Mouse (Mus musculus): ENCODE measurements around the gene Wdr24. TPM values are rescaled to one million over a fixed set of nuclear protein-coding genes. Genes with fewer than 3 reads are reported as not detected.
A peak's percentile ranks its signal among the peaks of the same experiment; 100 is the strongest.

The Wdr24 gene
- 25.4 and 27.7 TPM in 2 replicates for polyA plus RNA-seq (2015; fragmentation: Nextera tagmentation; extraction: Ambion mirVana)

GRCm38 (mm10) chr17:25823452-25823851, at the start of gene Wdr24:
Gene Wdr24, plus strand, starts transcription at chr17:25823627.
- WGBS, result under 1% methylated on average over 18 of the region's 18 CpGs
- peaks cover 28% of the 10 kb centered on the region for H3K4me1 ChIP-seq (replicated peaks)
- H3K9me3 ChIP-seq, result no peaks in the 10 kb centered on the region
- peak within 1 kb of the TSS; percentile 57; the same call in 1 of the 2 replicates for H3K27ac ChIP-seq
- peaks cover 20% of the 10 kb centered on the region for H3K27me3 ChIP-seq (replicated peaks)
- peak; percentile 71 for ATAC-seq
- H3K36me3 ChIP-seq, result peaks cover 5% of the 10 kb centered on the region; the same call in 1 of the 2 replicates
- peak within 1 kb of the TSS; percentile 86 for H3K4me2 ChIP-seq (replicated peaks)
- peak within 1 kb of the TSS; percentile 61 for H3K4me3 ChIP-seq (replicated peaks)
- H3K9ac ChIP-seq, result peak within 1 kb of the TSS; percentile 59

- H3K36me3 ChIP-seq, result peaks cover 8% of the 10 kb centered on the region; the same call in 1 of the 2 replicates
- H3K4me2 ChIP-seq (replicated peaks), result no peak overlapping the region
- peaks cover 7% of the 10 kb centered on the region for H3K4me1 ChIP-seq (replicated peaks)
- H3K27ac ChIP-seq, result no peak overlapping the region
- no peak for ATAC-seq
- no peak overlapping the region for H3K4me3 ChIP-seq (replicated peaks)
- H3K9ac ChIP-seq, result no peak overlapping the region
- no peaks in the 10 kb centered on the region for H3K27me3 ChIP-seq (replicated peaks)
- 77% methylated on average over 10 of the region's 10 CpGs for WGBS
- H3K9me3 ChIP-seq, result no peaks in the 10 kb centered on the region
Measured at GRCm38 (mm10) chr17:25775318-25776062, 47.9 kb upstream of the Wdr24 start.

GRCm38 (mm10) chr17:25777948-25778347, 45.5 kb upstream of the Wdr24 start:
- H3K4me2 ChIP-seq (replicated peaks), result no peak overlapping the region
- H3K4me1 ChIP-seq (replicated peaks), result peaks cover 9% of the 10 kb centered on the region
- no peaks in the 10 kb centered on the region for H3K27me3 ChIP-seq (replicated peaks)
- no peaks in the 10 kb centered on the region for H3K9me3 ChIP-seq
- no peak overlapping the region for H3K9ac ChIP-seq
- peaks cover 22% of the 10 kb centered on the region for H3K36me3 ChIP-seq
- 95% methylated on average over 5 of the region's 5 CpGs for WGBS
- no peak for ATAC-seq
- no peak overlapping the region for H3K4me3 ChIP-seq (replicated peaks)
- H3K27ac ChIP-seq, result no peak overlapping the region

DNA sequence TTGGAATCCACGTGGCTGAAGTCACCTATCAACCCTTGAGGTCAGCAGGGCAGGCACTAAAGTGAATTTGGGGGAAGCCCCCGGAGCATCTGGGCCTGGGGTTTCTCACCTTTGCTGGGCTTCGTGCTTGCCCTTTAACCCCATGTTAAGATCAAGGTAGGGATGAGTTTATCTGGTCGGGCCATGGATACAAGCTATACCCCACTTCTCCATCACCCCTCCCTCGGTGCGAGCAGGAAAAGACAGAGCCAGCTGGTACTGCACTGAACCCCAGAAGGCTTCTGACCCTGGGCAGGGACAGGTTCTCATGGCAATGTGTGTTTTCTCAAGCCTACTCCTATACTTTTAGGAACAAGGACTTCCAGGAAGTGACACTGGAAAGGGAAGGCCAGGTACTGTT, 42.1 kb upstream of the Wdr24 start:
- H3K9me3 ChIP-seq, result no peaks in the 10 kb centered on the region
- H3K27ac ChIP-seq, result no peak overlapping the region
- H3K4me1 ChIP-seq (replicated peaks), result peaks cover 18% of the 10 kb centered on the region
- no peak overlapping the region for H3K4me2 ChIP-seq (replicated peaks)
- no peaks in the 10 kb centered on the region for H3K27me3 ChIP-seq (replicated peaks)
- ATAC-seq, result no peak
- H3K9ac ChIP-seq, result no peak overlapping the region
- no peak overlapping the region for H3K4me3 ChIP-seq (replicated peaks)
- WGBS, result 68% methylated on average over 6 of the region's 6 CpGs
- peaks cover 28% of the 10 kb centered on the region for H3K36me3 ChIP-seq

DNA sequence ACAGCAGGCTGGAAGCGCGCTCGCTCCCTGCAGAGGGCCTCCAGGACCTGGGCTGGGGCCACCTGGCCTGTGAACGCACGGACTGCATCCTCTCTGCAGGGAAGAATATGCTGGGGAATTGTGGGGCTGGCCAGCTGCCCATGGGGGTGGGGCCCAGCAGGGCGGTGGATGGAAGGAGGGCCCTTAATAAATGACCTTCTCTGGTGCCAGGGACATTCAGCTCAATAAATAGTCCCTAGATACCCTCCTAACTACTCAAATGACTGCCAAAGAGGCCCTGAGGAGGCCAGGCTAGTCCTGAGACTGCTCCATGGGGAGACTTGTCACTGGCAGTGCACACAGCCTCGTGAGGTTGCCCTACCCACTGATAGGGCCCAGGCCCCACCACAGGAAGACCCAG, 40.3 kb upstream of the Wdr24 start:
- peaks cover 18% of the 10 kb centered on the region for H3K4me1 ChIP-seq (replicated peaks)
- H3K27ac ChIP-seq, result no peak overlapping the region
- no peaks in the 10 kb centered on the region for H3K9me3 ChIP-seq
- H3K27me3 ChIP-seq (replicated peaks), result no peaks in the 10 kb centered on the region
- H3K9ac ChIP-seq, result peak overlapping the region; percentile 4; the same call in 1 of the 2 replicates
- H3K36me3 ChIP-seq, result peaks cover 32% of the 10 kb centered on the region
- no peak for ATAC-seq
- 75% methylated on average over 7 of the region's 7 CpGs for WGBS
- no peak overlapping the region for H3K4me3 ChIP-seq (replicated peaks)
- H3K4me2 ChIP-seq (replicated peaks), result no peak overlapping the region

DNA sequence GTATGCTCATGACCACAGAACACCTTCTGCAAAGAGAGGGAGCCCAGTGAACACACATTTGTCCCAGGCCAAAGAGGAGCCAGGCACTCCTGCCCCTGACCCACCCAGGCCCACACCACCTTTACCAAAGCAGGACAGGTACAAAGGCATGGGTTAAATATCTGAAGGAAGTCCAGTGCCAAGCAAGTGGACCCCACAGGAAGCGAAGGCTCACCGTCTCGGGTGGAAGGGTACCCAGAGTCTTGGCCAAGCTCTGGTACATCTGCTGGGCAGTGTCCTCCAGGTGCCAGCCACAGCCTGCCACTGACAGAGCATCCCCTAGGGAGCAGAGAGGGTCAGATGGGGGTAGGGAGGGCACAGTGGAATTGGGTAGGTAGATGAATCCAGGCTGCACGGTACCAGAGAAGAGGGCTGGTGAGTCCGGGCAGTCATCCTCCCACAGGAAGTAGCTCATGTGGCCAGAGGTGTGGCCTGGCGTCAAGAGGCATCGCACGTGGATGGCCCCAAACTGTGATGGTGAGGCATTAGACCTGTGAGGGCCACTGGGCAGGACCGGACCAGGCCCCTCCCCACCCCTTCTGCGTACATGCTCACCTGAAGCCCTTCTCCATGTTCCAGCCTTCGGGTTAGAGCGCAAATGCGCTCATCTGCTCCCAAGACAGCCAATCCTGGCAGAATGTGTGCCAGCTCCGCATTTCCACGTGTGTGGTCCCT, 39.4 kb upstream of the Wdr24 start:
- 67% methylated on average over 15 of the region's 15 CpGs for WGBS
- Histone ChIP-seq H3K27ac (no peak overlapping the region), H3K27me3 (replicated peaks) (no peaks in the 10 kb centered on the region), H3K9me3 (no peaks in the 10 kb centered on the region), H3K4me3 (replicated peaks) (peak overlapping the region; percentile 74), H3K4me1 (replicated peaks) (peaks cover 18% of the 10 kb centered on the region), H3K9ac (peak overlapping the region; percentile 69), H3K36me3 (peaks cover 32% of the 10 kb centered on the region), H3K4me2 (replicated peaks) (peak overlapping the region; percentile 83)
- ATAC-seq, result no peak

GRCm38 (mm10) chr17:25785281-25785745, 38.1 kb upstream of the Wdr24 start, which contains the start of gene Haghl:
Gene Haghl, minus strand, starts transcription at chr17:25785673.
- H3K4me2 ChIP-seq (replicated peaks), result peak within 1 kb of the TSS; percentile 83
- H3K4me3 ChIP-seq (replicated peaks), result peak within 1 kb of the TSS; percentile 74
- H3K27me3 ChIP-seq (replicated peaks), result no peaks in the 10 kb centered on the region
- H3K36me3 ChIP-seq, result peaks cover 34% of the 10 kb centered on the region
- peak within 1 kb of the TSS; percentile 84 for H3K27ac ChIP-seq
- under 1% methylated on average over 23 of the region's 23 CpGs for WGBS
- peak; percentile 89 for ATAC-seq
- H3K9ac ChIP-seq, result peak within 1 kb of the TSS; percentile 69
- H3K9me3 ChIP-seq, result no peaks in the 10 kb centered on the region
- peaks cover 18% of the 10 kb centered on the region for H3K4me1 ChIP-seq (replicated peaks)

DNA sequence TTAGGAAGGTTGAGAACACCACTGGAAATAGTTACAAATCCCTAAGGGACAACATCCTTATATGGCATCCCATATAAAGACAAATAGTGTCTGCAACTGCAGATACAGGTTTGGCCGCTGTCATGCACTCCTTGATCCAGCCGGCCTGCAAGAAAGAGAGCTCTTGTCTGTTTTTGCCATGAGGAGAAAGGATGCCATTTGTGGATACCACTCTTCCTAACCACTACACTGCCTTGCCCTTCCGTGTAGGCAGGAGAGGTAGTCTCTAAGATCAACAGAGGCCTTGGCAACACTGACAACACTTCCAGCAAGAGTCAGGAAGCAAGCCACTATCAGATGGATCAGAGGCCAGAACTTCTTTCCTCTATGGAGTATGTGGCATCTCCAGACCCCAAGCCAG, 37.1 kb upstream of the Wdr24 start, which contains the start of gene Ccdc78:
Gene Ccdc78 (plus strand): TSS at position 301 of the 400 bp plus-strand sequence.
- H3K36me3 ChIP-seq, result peaks cover 31% of the 10 kb centered on the region
- WGBS, result 77% methylated on average over 3 of the region's 3 CpGs

DNA sequence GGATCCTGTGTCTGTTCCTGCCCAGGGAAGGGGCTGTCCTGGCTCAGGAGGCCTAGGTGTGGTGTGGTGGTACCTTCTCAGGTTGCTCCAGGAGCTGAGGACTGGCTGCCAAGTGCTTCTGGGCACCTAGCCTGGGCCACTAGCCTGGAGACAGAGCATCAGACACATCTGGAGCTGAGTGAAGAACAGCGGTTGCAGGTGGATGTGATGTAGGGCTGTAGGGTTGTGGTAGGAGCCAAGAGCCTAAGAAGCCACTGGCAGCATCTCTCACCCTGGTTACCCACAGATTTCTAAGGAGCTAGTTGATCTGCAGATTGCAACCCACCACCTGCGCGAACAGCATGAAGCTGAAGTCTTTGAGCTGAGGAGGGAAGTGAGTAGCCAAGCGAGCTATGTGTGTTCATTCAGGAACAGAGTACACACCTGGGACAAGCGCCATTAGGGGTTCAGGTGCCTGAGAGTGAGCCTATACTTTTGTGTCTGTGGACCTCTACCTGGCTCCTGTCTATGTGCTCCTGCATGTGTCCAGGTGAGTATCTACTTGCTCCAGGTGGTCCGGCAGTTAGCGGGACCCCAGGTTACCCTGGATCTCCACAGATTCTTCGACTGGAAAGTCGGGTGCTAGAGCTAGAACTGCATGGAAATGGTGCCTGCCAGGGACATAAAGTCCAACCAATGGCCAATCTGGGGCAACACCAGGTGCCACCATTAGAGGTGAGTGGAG, 36.5 kb upstream of the Wdr24 start:
- no peaks in the 10 kb centered on the region for H3K9me3 ChIP-seq
- no peak overlapping the region for H3K4me3 ChIP-seq (replicated peaks)
- no peak overlapping the region for H3K4me2 ChIP-seq (replicated peaks)
- no peak overlapping the region for H3K9ac ChIP-seq
- no peaks in the 10 kb centered on the region for H3K27me3 ChIP-seq (replicated peaks)
- WGBS, result 89% methylated on average over 9 of the region's 9 CpGs
- peaks cover 28% of the 10 kb centered on the region for H3K4me1 ChIP-seq (replicated peaks)
- peaks cover 25% of the 10 kb centered on the region for H3K36me3 ChIP-seq
- no peak overlapping the region for H3K27ac ChIP-seq
- no peak for ATAC-seq

More for the DNA sequence above, 37.1 kb upstream of the Wdr24 start, which contains the start of gene Ccdc78:
- Histone ChIP-seq H3K27me3 (replicated peaks) (no peaks in the 10 kb centered on the region), H3K4me3 (replicated peaks) (peak within 1 kb of the TSS; percentile 74), H3K4me1 (replicated peaks) (peaks cover 25% of the 10 kb centered on the region), H3K27ac (peak within 1 kb of the TSS; percentile 84; the same call in 1 of the 2 replicates), H3K9me3 (no peaks in the 10 kb centered on the region), H3K9ac (peak within 1 kb of the TSS; percentile 69), H3K4me2 (replicated peaks) (peak within 1 kb of the TSS; percentile 83)
- ATAC-seq, result no peak

- peak overlapping the region; percentile 69 for H3K4me3 ChIP-seq (replicated peaks)
- H3K27ac ChIP-seq, result peak overlapping the region; percentile 95
- H3K36me3 ChIP-seq, result peaks cover 14% of the 10 kb centered on the region; the same call in 1 of the 2 replicates
- peaks cover 40% of the 10 kb centered on the region for H3K4me1 ChIP-seq (replicated peaks)
- peak overlapping the region; percentile 86 for H3K4me2 ChIP-seq (replicated peaks)
- no peaks in the 10 kb centered on the region for H3K27me3 ChIP-seq (replicated peaks)
- peak overlapping the region; percentile 72 for H3K9ac ChIP-seq
- 24% methylated on average over 19 of the region's 19 CpGs for WGBS
- no peaks in the 10 kb centered on the region for H3K9me3 ChIP-seq
- no peak; the same call in 1 of the 2 replicates for ATAC-seq
Measured at GRCm38 (mm10) chr17:25791320-25791842, 32.0 kb upstream of the Wdr24 start.

GRCm38 (mm10) chr17:25791843-25792527, 31.4 kb upstream of the Wdr24 start:
- Histone ChIP-seq H3K27ac (peak overlapping the region; percentile 95), H3K9ac (peak overlapping the region; percentile 72), H3K9me3 (no peaks in the 10 kb centered on the region), H3K4me3 (replicated peaks) (peak overlapping the region; percentile 69), H3K36me3 (peaks cover 14% of the 10 kb centered on the region; the same call in 1 of the 2 replicates), H3K27me3 (replicated peaks) (no peaks in the 10 kb centered on the region), H3K4me2 (replicated peaks) (peak overlapping the region; percentile 86), H3K4me1 (replicated peaks) (peaks cover 42% of the 10 kb centered on the region)
- ATAC-seq, result peak; percentile 78
- under 1% methylated on average over 45 of the region's 45 CpGs for WGBS

Data from intestine, embryonic 15.5 days (tissue).